Mouse (Mus musculus): ENCODE data around the gene Tmem235. TPM values are rescaled to one million over a fixed set of nuclear protein-coding genes. Genes with fewer than 3 reads are reported as not detected.
A peak's percentile ranks its signal among the peaks of the same experiment; 100 is the strongest.

Tmem235 gene
- polyA plus RNA-seq, 1 experiment from 2014 or later = not detected

GRCm38 (mm10) chr11:117863174-117863856, 2.8 kb downstream of the Tmem235 start:
- H3K9me3 ChIP-seq (replicated peaks; ENCODE audit: control insufficient read depth, low read length) = no peaks in the 10 kb centered on the region
- no peak overlapping the region for H3K4me3 ChIP-seq (ENCODE audit: low read depth, low read length)
- H3K27me3 ChIP-seq (ENCODE audit: control insufficient read depth, insufficient read depth, low read length) = peaks cover 57% of the 10 kb centered on the region
- no peaks in the 10 kb centered on the region for H3K36me3 ChIP-seq (ENCODE audit: control insufficient read depth, insufficient read depth, low read length)
- ATAC-seq (replicated peaks; ENCODE audit: insufficient number of reproducible peaks, low FRiP score, low TSS enrichment) = no peak
- no peak overlapping the region for H3K27ac ChIP-seq (ENCODE audit: low read depth, low read length)
- no peak overlapping the region for H3K4me2 ChIP-seq
- WGBS (ENCODE audit: insufficient replicate concordance) = 30% methylated on average over 11 of the region's 11 CpGs
- no peak overlapping the region for H3K9ac ChIP-seq (ENCODE audit: low read depth, low read length)
- 0 out of 2 replicates have a peak, but pooled peaks cover 3% of the 10 kb centered on the region for H3K4me1 ChIP-seq (ENCODE audit: control insufficient read depth, insufficient read depth, low read length)

- WGBS (ENCODE audit: insufficient replicate concordance) = 67% methylated on average over 2 of the region's 2 CpGs
- H3K4me3 ChIP-seq (ENCODE audit: low read depth, low read length) = no peak overlapping the region
- 0 out of 2 replicates have a peak, but pooled peaks cover 3% of the 10 kb centered on the region for H3K4me1 ChIP-seq (ENCODE audit: control insufficient read depth, insufficient read depth, low read length)
- no peaks in the 10 kb centered on the region for H3K36me3 ChIP-seq (ENCODE audit: control insufficient read depth, insufficient read depth, low read length)
- peaks cover 48% of the 10 kb centered on the region for H3K27me3 ChIP-seq (ENCODE audit: control insufficient read depth, insufficient read depth, low read length)
- ATAC-seq (replicated peaks; ENCODE audit: insufficient number of reproducible peaks, low FRiP score, low TSS enrichment) = no peak
- H3K4me2 ChIP-seq = no peak overlapping the region
- H3K9me3 ChIP-seq (replicated peaks; ENCODE audit: control insufficient read depth, low read length) = no peaks in the 10 kb centered on the region
- no peak overlapping the region for H3K9ac ChIP-seq (ENCODE audit: low read depth, low read length)
- H3K27ac ChIP-seq (ENCODE audit: low read depth, low read length) = no peak overlapping the region
Observed at GRCm38 (mm10) chr11:117864805-117865204, 4.3 kb downstream of the Tmem235 start.

GRCm38 (mm10) chr11:117865988-117866387, 5.4 kb downstream of the Tmem235 start:
- no peaks in the 10 kb centered on the region for H3K36me3 ChIP-seq (ENCODE audit: control insufficient read depth, insufficient read depth, low read length)
- no peaks in the 10 kb centered on the region for H3K9me3 ChIP-seq (replicated peaks; ENCODE audit: control insufficient read depth, low read length)
- H3K27me3 ChIP-seq (ENCODE audit: control insufficient read depth, insufficient read depth, low read length) = peaks cover 37% of the 10 kb centered on the region
- 55% methylated on average over 6 of the region's 6 CpGs for WGBS (ENCODE audit: insufficient replicate concordance)
- no peak for ATAC-seq (replicated peaks; ENCODE audit: insufficient number of reproducible peaks, low FRiP score, low TSS enrichment)
- no peak overlapping the region for H3K4me2 ChIP-seq
- no peaks in the 10 kb centered on the region for H3K4me1 ChIP-seq (ENCODE audit: control insufficient read depth, insufficient read depth, low read length)
- H3K9ac ChIP-seq (ENCODE audit: low read depth, low read length) = no peak overlapping the region
- no peak overlapping the region for H3K4me3 ChIP-seq (ENCODE audit: low read depth, low read length)
- no peak overlapping the region for H3K27ac ChIP-seq (ENCODE audit: low read depth, low read length)

- H3K4me3 ChIP-seq (ENCODE audit: low read depth, low read length) = no peak overlapping the region
- H3K36me3 ChIP-seq (ENCODE audit: control insufficient read depth, insufficient read depth, low read length) = no peaks in the 10 kb centered on the region
- peaks cover 14% of the 10 kb centered on the region for H3K4me1 ChIP-seq (ENCODE audit: control insufficient read depth, insufficient read depth, low read length)
- no peaks in the 10 kb centered on the region for H3K27me3 ChIP-seq (ENCODE audit: control insufficient read depth, insufficient read depth, low read length)
- no peak overlapping the region for H3K27ac ChIP-seq (ENCODE audit: low read depth, low read length)
- no peak overlapping the region for H3K4me2 ChIP-seq
- H3K9me3 ChIP-seq (replicated peaks; ENCODE audit: control insufficient read depth, low read length) = no peaks in the 10 kb centered on the region
- ATAC-seq (replicated peaks; ENCODE audit: insufficient number of reproducible peaks, low FRiP score, low TSS enrichment) = no peak
- 37% methylated on average over 12 of the region's 12 CpGs for WGBS (ENCODE audit: insufficient replicate concordance)
- H3K9ac ChIP-seq (ENCODE audit: low read depth, low read length) = no peak overlapping the region
Observed at GRCm38 (mm10) chr11:117870688-117871365, 10.3 kb downstream of the Tmem235 start.

GRCm38 (mm10) chr11:117871376-117871775, 10.8 kb downstream of the Tmem235 start:
- Histone ChIP-seq H3K27ac (ENCODE audit: low read depth, low read length) (no peak overlapping the region), H3K9me3 (replicated peaks; ENCODE audit: control insufficient read depth, low read length) (no peaks in the 10 kb centered on the region), H3K4me2 (no peak overlapping the region), H3K27me3 (ENCODE audit: control insufficient read depth, insufficient read depth, low read length) (no peaks in the 10 kb centered on the region), H3K9ac (ENCODE audit: low read depth, low read length) (no peak overlapping the region), H3K36me3 (ENCODE audit: control insufficient read depth, insufficient read depth, low read length) (no peaks in the 10 kb centered on the region), H3K4me1 (ENCODE audit: control insufficient read depth, insufficient read depth, low read length) (peaks cover 17% of the 10 kb centered on the region), H3K4me3 (ENCODE audit: low read depth, low read length) (no peak overlapping the region)
- WGBS (ENCODE audit: insufficient replicate concordance) = 61% methylated on average over 5 of the region's 5 CpGs
- ATAC-seq (replicated peaks; ENCODE audit: insufficient number of reproducible peaks, low FRiP score, low TSS enrichment) = no peak

- H3K4me2 ChIP-seq = no peak overlapping the region; the same call in 1 of the 2 replicates
- ATAC-seq (replicated peaks; ENCODE audit: insufficient number of reproducible peaks, low FRiP score, low TSS enrichment) = no peak
- no peak overlapping the region for H3K9ac ChIP-seq (ENCODE audit: low read depth, low read length)
- peaks cover 17% of the 10 kb centered on the region for H3K4me1 ChIP-seq (ENCODE audit: control insufficient read depth, insufficient read depth, low read length)
- H3K27ac ChIP-seq (ENCODE audit: low read depth, low read length) = no peak overlapping the region
- H3K4me3 ChIP-seq (ENCODE audit: low read depth, low read length) = no peak overlapping the region
- no peaks in the 10 kb centered on the region for H3K27me3 ChIP-seq (ENCODE audit: control insufficient read depth, insufficient read depth, low read length)
- no peaks in the 10 kb centered on the region for H3K9me3 ChIP-seq (replicated peaks; ENCODE audit: control insufficient read depth, low read length)
- WGBS (ENCODE audit: insufficient replicate concordance) = 58% methylated on average over 12 of the region's 12 CpGs
- no peaks in the 10 kb centered on the region for H3K36me3 ChIP-seq (ENCODE audit: control insufficient read depth, insufficient read depth, low read length)
Observed at GRCm38 (mm10) chr11:117871911-117872584, 11.5 kb downstream of the Tmem235 start.

- ATAC-seq (replicated peaks; ENCODE audit: insufficient number of reproducible peaks, low FRiP score, low TSS enrichment) = peak; percentile 27; the same call in 1 of the 2 replicates
- Histone ChIP-seq H3K9me3 (replicated peaks; ENCODE audit: control insufficient read depth, low read length) (no peaks in the 10 kb centered on the region), H3K4me2 (peak within 1 kb of the TSS; percentile 70), H3K27me3 (ENCODE audit: control insufficient read depth, insufficient read depth, low read length) (no peaks in the 10 kb centered on the region), H3K9ac (ENCODE audit: low read depth, low read length) (peak within 1 kb of the TSS; percentile 47), H3K27ac (ENCODE audit: low read depth, low read length) (no peak within 1 kb of the TSS), H3K4me1 (ENCODE audit: control insufficient read depth, insufficient read depth, low read length) (peaks cover 23% of the 10 kb centered on the region), H3K4me3 (ENCODE audit: low read depth, low read length) (peak within 1 kb of the TSS; percentile 49), H3K36me3 (ENCODE audit: control insufficient read depth, insufficient read depth, low read length) (no peaks in the 10 kb centered on the region)
- WGBS (ENCODE audit: insufficient replicate concordance) = 2% methylated on average over 51 of the region's 51 CpGs
Observed at GRCm38 (mm10) chr11:117872861-117873608, 12.5 kb downstream of the Tmem235 start, which contains the start of gene Tha1. Gene Tha1 (minus strand): TSS chr11:117873481.

GRCm38 (mm10) chr11:117874419-117874818, 13.9 kb downstream of the Tmem235 start:
- no peak overlapping the region for H3K27ac ChIP-seq (ENCODE audit: low read depth, low read length)
- no peaks in the 10 kb centered on the region for H3K9me3 ChIP-seq (replicated peaks; ENCODE audit: control insufficient read depth, low read length)
- H3K36me3 ChIP-seq (ENCODE audit: control insufficient read depth, insufficient read depth, low read length) = no peaks in the 10 kb centered on the region
- no peak overlapping the region for H3K9ac ChIP-seq (ENCODE audit: low read depth, low read length)
- 0 out of 2 replicates have a peak, but pooled peaks cover 1% of the 10 kb centered on the region for H3K27me3 ChIP-seq (ENCODE audit: control insufficient read depth, insufficient read depth, low read length)
- ATAC-seq (replicated peaks; ENCODE audit: insufficient number of reproducible peaks, low FRiP score, low TSS enrichment) = no peak
- 50% methylated on average over 4 of the region's 4 CpGs for WGBS (ENCODE audit: insufficient replicate concordance)
- peaks cover 35% of the 10 kb centered on the region for H3K4me1 ChIP-seq (ENCODE audit: control insufficient read depth, insufficient read depth, low read length)
- H3K4me3 ChIP-seq (ENCODE audit: low read depth, low read length) = no peak overlapping the region
- H3K4me2 ChIP-seq = no peak overlapping the region

Data from heart, embryonic 11.5 days (tissue).